Mouse (Mus musculus) c-Kit-positive CD71-positive TER-119-positive erythroid progenitor cells, embryonic 14.5 days (primary cell): ENCODE data around the gene Leng8.

ENCODE experiments used
- DNase-seq: peaks from one replicate; pipeline ENCODE4 v3.0.0-alpha.2; 2013; ENCODE audit warnings: low spot score

The Leng8 gene

DNA sequence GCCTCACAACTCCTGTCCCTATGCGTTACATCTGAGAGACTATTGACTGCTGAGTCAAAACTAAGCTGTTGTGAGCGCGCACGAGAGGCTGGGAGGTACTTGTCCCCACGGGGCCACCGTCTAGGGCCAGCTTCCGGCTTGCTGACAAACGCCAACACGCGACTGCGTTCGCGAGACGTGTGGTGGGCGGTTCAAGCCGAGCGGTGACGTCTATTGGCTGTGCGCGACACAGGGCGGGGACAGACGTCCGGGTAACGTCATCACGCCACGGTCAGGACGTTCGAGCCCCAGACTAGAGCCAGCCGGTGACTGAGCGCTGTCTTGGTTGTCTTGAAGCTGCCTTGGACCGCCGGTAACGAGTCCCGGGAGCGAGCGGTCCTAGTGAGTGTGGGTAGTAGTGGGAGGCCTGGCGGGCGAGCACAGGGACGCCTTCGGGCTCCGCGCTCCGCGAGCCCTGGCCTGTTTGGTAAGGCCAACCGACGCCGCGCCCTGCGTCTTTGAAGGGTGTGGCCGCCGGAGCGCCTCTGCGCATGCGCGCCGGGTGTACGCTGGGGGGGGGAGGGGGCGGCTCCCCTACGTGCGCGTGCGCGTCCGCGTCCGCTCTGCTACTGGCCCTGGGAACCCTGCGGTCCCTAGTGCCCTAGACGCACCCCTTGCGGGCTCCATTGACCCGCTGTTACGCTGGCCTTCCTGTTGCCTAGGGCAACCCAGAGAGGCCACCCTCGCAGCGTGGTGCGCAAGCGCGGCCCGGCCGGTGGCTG is at the start of gene Leng8:
Gene Leng8 (plus strand): TSS at position 269 of the 761 bp plus-strand sequence.
- peak; percentile 97 for DNase-seq

- no peak for DNase-seq
Measured at GRCm38 (mm10) chr7:4087238-4087895, 49.5 kb upstream of the Leng8 start.

GRCm38 (mm10) chr7:4087896-4088480 is 48.9 kb upstream of the Leng8 start:
- DNase-seq = no peak

GRCm38 (mm10) chr7:4088679-4089078 is 48.2 kb upstream of the Leng8 start:
- DNase-seq = no peak

GRCm38 (mm10) chr7:4091170-4091569 is 45.7 kb upstream of the Leng8 start:
- no peak for DNase-seq

GRCm38 (mm10) chr7:4098301-4098700 is 38.5 kb upstream of the Leng8 start:
- DNase-seq = no peak

- DNase-seq = no peak
Measured at GRCm38 (mm10) chr7:4098832-4099231, 38.0 kb upstream of the Leng8 start.

- no peak for DNase-seq
Measured at GRCm38 (mm10) chr7:4101144-4101543, 35.7 kb upstream of the Leng8 start.

- DNase-seq = peak; percentile 39
Measured at GRCm38 (mm10) chr7:4103411-4103810, 33.4 kb upstream of the Leng8 start.

DNA sequence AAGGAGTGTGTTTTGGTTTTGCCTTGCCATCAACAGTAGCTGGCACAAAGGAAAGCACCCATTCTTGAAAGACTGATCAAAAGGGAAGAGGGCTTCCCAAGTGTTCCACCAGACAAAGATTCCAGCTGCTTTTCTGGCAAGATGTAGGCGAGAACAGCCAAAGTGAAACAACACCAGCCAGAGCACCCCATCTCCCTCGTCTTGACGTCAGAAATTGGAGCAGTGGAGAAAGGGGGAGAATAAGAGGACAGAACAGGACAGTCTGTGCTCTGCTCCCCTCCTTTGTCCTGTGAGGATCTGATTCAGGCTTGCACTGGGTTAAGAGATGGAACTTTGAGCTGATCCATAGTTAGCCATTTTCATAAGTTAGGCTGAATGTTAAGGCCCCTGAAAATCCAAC is 25.1 kb upstream of the Leng8 start:
- DNase-seq = no peak

GRCm38 (mm10) chr7:4117050-4117814 is 19.6 kb upstream of the Leng8 start:
- no peak for DNase-seq

DNA sequence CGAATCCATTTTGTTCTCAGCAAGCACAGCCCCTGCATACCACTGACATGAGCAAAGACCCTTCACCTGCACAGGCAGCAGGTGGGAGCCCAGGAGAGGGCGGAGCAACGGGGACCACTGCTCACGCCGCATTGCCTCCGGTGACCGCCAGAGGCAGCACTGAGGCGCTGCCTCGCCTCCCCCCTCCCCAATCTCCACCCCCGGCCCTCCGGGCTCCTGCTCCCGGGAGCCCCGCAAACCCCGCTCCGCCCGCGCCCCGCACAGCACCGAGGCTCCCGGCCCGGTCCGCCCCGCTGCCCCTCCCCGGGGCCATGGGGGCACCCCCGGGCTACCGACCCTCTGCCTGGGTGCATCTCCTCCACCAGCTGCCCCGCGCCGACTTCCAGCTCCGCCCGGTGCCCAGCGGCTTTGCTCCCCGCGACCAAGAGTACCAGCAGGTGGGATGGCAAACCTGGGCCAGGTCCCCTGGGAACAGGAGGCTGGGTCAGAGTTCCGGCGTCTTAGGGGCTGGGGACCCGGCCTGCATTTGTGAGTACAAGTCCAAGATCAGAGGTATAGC is 17.4 kb upstream of the Leng8 start, which contains the start of gene Ttyh1:
Gene Ttyh1 (plus strand): TSS at position 65 of the 559 bp plus-strand sequence.
- no peak for DNase-seq

GRCm38 (mm10) chr7:4119976-4120921 is 16.6 kb upstream of the Leng8 start:
- no peak for DNase-seq

DNA sequence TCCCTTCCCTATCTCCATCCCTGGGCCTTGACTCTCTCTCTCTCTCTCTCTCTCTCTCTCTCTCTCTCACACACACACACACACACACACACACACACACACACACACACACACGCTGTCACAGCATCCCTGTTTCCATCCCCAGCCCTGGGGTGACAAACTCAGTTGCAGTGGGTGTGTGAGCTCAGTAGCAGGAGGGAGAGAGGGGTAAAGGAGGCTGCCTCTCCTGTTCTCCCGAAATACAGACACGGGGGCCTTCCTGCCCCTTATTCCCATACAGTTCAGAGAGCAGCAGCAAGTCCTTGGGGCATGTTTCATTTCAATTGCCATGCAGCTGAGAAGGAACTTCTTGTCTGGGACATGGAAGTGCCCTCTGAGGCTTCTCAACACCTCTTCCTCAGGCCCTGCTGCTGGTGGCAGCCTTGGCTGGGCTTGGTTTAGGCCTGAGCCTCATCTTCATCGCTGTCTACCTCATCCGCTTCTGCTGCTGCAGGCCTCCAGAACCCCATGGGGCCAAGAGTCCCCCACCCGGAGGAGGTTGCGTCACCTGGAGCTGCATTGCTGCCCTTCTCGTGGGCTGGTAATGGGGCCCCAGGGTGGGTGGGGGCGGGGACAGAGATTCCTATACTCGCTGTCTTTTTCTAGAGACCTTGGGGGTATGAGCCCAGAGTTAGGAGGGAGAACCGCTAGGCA is 14.6 kb upstream of the Leng8 start:
- no peak for DNase-seq

DNA sequence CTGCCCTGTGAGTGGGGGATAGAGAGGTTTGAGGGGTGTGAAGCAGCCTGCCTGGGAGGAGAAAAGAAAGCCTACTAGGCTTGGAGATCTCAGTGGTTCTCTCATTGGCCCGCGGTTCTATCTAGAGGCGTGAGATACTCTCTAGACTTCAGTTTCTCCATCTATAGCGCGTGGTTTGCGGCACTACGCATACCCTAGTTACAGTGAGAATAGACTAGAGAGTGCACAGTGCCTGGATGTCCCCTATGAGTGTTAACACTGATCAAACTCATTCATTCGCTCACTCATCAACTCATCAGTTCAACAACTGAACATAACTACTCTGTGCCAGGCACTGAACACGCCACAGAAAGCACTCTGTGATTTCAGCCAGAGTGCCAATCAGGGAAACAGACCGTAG is 14.1 kb upstream of the Leng8 start:
- DNase-seq = no peak

DNA sequence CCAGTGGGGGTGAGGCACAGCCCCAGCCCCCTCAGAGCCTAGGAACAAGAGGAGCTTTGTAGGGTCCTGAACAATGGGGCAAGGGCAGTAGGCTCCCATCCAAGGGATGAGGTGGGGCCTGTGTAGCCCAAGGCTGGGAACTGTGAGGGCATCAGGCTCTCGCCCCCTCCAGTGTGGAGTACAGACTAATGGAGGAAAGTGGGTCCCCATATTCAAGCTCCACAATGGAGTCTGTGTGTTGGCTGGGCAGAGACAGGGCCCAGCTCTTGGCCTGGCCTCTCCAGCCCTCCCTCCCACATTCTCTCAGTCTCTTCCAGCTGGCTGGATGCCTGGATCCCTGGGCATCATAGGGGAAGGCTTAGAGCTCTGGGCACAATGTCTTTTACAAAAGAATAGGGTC is 13.1 kb upstream of the Leng8 start:
- no peak for DNase-seq

DNA sequence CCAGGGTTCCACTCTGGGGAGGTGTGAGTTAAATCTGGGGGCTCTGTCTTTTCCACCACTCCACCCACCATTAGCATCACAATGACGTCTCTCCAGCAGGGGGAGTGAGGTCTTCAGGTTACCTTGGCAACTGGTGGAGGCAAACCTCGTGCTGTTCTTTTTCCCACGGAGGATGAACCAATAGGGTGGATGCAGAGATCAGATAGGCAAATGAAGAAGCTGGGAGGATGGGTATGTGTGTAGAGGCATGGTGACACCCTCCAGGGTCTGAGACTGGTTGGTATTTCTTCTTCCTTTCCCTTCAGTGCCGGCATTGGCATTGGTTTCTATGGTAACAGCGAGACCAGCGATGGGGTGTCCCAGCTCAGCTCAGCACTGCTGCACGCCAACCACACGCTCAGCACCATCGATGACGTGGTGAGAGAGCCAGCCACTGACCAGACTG is 12.5 kb upstream of the Leng8 start:
- no peak for DNase-seq

DNA sequence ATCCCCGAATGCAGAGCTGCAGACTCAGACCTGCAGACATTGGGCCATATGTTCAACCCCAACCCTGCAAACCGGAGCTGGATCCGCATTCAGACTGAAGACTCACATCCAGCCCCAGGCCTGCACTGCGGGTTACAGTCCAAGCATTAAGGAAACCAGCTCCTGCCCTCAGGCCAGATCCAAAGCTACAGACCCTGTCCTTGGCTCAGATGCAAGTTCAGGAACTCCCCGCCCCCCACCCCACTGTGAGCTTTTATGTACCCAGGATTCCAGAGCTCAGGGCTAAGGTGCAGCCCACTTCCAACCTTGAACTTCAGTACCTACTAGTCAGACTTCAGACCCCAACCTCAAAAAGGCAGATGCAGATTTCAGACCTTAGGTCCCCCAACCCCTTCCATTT is 12.0 kb upstream of the Leng8 start:
- no peak for DNase-seq

DNA sequence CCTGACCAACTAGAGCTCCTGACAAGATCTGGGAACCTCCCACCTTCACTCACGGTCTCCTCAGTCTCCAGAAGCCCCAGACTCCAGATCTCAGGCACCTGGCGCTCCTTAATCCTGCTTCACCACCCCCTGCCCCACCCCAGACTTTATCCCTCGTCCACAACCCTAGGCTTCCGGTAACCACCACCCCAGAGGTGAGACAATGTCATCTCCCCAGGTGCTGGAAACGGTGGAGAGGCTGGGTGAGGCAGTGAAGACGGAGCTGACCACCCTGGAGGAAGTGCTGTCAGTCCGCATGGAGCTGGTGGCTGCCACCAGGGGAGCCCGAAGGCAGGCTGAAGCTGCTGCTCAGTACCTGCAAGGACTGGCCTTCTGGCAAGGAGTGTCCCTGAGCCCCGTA is 11.5 kb upstream of the Leng8 start:
- DNase-seq = no peak
